Mouse (Mus musculus) induced T-regulatory cell, adult 2 months (primary cell): ENCODE results near the gene Sap18b.
"Not testable (repeated sequence)": the region's sequence is repeated elsewhere in the genome, so short reads cannot be mapped to it uniquely, and the experiment has no call there.

Source experiments
- DNase-seq: peaks from one replicate; pipeline ENCODE4 v3.0.0-alpha.2; 2012; ENCODE audit warnings: low read depth

Gene Sap18b

DNA sequence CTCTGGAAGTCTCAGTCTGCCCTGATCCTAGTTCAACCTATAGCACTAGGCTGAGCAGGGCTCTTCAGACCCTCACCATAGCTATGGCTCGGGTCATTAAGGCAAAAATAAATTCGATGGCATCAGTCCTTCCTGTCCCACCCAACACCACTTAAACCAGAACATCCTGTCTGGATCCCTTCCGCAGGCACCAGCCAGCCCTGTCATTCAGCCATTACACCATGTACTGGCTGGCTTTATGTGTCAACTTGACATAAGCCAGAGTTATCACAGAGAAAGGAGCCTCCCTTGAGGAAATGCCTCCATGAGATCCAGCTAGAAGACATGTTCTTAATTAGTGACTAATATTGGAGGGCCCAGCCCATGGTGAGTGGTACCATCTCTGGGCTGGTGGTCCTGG lies 2.4 kb upstream of the Sap18b start:
- no peak for DNase-seq

DNA sequence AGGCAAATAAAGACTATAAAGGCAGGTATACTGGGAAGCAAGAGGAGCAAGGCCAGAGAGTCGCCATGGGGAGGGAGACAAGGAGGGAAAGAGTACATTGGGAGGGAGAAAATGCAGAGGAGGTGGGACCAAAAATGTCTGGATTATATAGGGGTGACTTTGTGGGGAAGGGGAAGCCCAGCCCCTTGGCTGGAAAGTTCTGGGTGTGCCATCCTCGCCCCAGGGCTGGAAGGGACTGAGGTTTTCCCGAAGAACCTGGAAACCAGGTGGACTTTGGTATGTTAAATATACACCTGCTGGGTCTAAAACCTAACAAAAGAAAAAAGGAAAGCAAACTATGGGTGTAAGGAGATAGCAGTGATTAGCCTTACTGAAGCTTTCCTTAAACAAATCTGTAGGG lies 5.0 kb downstream of the Sap18b start:
- DNase-seq: no peak

GRCm38 (mm10) chr8:95832603-95833434 lies 7.7 kb downstream of the Sap18b start:
- DNase-seq: peak; percentile 89

DNA sequence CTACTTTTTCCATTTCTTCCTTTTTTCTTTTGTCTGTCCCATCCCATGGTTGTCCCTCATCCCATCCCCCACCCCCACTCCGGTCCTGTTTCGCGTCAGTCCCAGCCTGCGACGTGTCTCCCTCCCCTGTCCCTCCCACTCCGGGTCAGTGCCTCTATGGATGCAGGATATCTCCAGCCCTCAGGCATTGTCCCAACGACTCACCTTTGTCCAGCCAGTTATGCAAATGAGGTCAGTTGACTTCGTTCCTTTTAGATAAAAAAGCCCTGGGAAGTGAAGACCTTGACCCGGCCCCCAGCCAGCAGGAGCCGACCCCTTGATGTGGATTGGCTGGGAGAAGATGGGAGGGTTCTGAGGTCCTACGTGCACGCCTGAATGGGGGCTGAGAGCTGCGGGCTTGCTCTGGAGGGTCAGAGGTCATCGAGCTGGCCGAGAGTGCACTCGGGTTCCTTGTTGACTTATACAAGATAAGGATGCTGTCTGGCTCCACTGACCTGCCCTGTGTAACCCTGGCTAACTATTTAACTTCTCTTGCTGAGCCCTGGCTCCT lies 8.4 kb downstream of the Sap18b start:
- DNase-seq: no peak

GRCm38 (mm10) chr8:95835891-95836290 lies 10.7 kb downstream of the Sap18b start:
- no peak for DNase-seq

DNA sequence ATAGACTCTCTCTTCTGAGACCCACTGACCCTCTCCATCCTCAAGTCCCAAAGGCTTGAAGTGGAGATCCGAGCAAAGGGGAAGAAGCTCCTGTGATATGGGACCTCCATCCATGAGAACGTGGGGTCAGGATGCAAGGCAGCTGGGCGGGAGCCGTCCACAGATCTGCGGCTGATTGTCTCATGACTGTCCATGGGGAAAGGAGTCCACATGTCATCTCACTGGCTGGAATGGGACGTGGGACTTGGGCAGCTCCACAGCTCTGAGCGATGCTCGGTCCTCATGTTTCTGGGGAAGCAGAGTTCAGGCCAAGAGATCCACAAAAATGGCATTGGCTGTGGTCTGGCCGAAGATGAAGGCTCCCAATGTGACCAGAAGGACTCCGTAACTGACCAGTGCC lies 12.1 kb downstream of the Sap18b start:
- DNase-seq: no peak

GRCm38 (mm10) chr8:95839289-95839688 lies 14.1 kb downstream of the Sap18b start:
- DNase-seq: no peak

GRCm38 (mm10) chr8:95841436-95841835 lies 16.3 kb downstream of the Sap18b start:
- no peak for DNase-seq

DNA sequence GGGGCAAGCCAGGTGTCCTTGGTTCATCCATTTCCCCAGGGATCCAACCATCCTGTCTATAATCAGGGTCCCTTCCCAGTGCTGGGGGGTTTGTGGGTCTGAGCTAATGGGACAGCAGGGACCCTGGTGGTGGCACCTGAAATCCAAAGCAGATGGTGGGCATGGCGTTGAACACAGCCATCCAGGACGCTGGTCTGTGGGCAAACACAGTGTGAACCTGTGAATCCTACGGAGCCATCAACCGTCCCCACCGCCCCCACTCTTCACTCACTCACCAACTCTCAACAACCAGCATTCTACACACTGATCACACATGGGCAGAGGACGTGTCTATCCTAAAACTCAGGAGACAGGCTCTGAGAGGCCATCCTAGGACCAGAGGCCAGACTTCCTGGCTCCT lies 18.8 kb downstream of the Sap18b start:
- no peak for DNase-seq

GRCm38 (mm10) chr8:95845026-95845425 lies 19.9 kb downstream of the Sap18b start:
- DNase-seq: no peak

DNA sequence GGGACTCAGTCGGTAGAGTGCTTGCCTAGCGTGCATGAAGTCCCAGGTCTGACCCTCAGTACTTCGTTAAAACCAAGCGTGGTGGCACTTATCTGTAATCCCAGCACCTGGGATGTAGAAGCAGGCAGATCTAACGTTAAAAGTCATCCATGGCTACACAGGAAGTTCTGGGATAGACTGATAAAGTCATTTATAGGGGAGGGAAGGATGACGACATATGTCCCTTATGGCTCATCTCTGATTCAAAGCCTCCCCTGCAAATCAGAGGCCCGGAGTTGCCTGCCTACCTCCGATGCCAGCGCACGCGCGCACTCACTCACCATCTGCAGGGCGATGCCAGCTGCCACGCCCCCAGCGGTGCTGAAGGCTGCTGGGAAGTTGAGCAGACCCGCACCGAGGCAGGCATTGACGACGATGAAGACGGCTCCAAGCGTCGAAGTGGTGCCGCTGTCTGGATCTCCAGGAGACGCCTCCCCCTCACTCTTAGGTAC lies 23.0 kb downstream of the Sap18b start:
- DNase-seq: no peak

DNA sequence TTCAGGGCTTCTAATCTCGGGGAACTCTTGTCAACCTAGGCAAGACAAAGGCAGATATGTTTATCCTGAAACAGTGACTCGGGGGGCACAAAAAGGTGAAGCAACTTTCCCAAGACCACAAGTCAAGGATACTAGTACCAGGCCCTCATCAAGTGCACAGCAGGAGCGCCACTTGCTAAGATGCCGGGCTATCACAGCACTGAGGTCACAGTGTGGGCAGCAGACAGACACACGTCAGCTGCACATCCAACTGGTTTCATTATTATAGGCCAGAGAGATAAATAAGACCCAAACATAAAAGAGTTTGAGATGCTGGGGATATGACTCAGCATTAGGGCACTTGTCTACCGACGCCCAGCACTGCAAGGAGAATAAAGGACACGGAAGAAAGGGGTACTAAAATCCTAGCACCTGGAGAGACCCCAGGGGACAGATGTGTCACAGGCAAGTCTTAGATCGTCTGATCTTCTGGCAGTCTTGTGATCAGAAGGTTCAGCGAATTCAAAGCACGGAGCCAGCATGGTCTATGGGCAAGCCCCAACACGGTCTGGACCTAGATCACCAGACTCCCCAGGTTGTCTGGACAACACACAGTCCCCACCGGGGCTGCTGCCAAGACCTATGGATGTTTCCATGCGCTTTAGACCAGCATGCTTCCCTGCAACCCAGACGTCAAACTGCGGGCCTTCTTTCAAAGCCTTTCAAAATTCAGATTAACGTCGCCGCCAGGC lies 23.8 kb downstream of the Sap18b start:
- no peak for DNase-seq

- no peak for DNase-seq
These were observed 25.2 kb downstream of the Sap18b start for GRCm38 (mm10) chr8:95850326-95850725.

GRCm38 (mm10) chr8:95852290-95852689 lies 27.1 kb downstream of the Sap18b start:
- peak; percentile 30 for DNase-seq

GRCm38 (mm10) chr8:95853102-95853843 lies 28.1 kb downstream of the Sap18b start, which contains the start of gene Slc38a7:
TSS of gene Slc38a7 (minus strand) at chr8:95853539.
- DNase-seq: peak; percentile 87

DNA sequence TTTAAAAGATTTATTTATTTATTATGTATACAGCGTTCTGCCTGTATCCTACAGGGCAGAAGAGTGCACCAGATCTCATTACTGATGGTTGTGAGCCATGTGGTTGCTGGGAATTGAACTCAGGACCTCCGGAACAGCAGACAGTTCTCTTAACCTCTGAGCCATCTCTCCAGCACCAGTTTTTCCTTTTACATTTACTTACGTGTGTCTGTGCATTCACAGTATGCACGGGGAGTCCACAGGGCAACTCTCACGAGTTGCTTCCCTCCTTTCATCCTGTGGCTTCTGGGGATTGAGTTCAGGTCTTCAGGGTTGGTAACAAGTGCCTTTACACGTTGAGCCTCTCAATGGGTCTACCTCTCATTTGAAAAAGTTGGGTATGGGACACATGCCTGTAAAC lies 29.0 kb downstream of the Sap18b start:
- DNase-seq: no peak

DNA sequence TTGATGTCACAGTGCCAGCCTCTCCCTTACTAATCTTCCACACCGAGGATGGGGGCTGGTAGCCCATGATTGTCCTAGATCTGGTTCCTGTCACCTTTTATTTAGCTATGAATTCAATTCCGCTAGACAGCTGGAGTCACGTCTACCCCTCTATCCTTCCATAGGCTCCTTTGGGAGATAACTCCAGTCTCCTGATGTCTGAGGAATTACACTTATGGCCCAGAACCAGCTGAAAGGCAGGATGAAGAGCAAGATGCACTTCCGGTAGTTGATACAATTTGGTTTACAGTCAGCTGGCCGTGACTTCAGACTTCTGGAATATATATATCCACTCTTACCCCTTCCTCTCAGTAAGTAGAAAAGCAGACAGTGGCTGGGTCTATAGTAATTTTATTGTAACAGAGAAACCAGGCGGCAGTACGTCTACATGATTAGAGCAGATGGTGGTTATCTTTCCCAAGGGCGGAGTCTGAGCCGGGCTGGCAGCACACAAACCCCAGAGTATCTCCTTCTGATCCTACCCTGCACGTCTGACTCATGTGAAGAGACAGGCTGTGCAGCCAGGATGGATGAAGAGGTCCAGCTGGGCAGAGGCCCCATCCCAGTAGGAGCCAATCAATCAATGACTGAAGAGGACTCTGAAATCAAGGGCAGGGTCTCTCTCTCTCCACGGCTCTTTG lies 38.8 kb downstream of the Sap18b start:
- DNase-seq: not testable (repeated sequence)

- not testable (repeated sequence) for DNase-seq
These were observed 39.7 kb downstream of the Sap18b start for GRCm38 (mm10) chr8:95864851-95865250.

GRCm38 (mm10) chr8:95871690-95872089 lies 46.5 kb downstream of the Sap18b start:
- no peak for DNase-seq

DNA sequence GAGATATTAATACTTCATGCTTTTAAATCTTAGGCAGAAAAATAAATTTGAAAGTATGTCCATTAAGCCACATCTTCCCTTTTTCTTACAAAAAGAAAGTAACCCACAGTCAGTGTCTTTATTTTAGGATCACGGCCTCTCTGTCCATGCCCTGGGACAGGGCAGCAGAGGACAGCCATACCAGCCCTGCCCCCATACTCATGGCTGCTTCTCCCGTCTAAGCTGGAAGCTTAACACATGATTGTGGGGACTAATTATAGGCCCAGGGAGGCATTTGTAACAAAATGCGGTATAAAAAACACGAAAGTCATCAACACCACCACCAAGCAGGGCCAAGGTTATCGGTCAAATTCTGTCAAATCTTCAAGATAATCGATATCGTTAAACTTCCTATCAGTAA lies 50.1 kb downstream of the Sap18b start:
- DNase-seq: no peak
